Mouse (Mus musculus) mesoderm, embryonic 11.5 days (tissue): ENCODE measurements around the gene Sox21.

Experiments
- DNase-seq: peaks from one replicate; pipeline ENCODE4 v3.0.0-alpha.2; 2012; ENCODE audit warnings: low read depth, low spot score

Gene Sox21

DNA sequence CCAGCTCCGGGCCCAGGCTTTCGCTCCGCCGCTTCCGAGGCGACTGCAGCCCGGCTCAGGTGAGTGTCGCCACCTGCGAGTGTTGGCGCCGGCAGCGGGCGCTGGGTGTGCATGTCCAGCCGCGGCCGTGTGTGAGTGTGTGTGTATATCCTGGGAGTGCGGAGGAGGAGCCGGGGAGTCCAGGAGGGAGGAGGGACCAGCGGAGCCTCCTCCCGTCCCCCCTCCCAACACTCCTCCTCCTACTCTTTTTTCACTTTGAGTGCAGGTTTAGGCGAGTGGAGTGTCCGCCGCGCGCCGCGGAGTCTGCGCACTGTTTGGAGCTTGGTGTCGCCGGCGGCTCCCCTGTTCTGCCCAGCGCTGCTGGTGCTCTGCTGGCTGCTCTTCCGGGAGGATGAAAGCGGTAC, at the start of gene Sox21:
Gene Sox21 (minus strand): TSS at position 145 of the 404 bp plus-strand sequence.
- peak; percentile 77 for DNase-seq

- no peak for DNase-seq
Measured at GRCm38 (mm10) chr14:118286096-118286495, 49.3 kb upstream of the Sox21 start.

GRCm38 (mm10) chr14:118282917-118283316, 46.1 kb upstream of the Sox21 start:
- DNase-seq: no peak

DNA sequence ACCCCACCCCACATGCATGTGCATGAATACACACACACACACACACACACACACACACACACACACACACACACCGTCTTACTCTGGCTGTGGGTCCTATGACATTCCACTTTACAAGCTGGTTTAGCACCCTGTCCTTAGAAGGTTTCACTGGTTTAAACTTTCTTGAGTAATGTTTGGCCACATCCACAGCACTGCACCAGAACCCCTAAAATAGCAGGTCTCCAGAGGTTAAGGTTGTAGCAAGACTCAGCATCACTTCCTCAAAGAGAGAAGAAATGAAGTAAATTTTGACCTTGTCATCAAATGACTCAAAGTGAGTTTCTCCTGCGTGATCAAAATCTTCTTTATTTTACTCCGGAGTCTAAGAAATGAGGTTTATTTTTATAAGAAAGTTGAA, 45.4 kb upstream of the Sox21 start:
- no peak for DNase-seq

DNA sequence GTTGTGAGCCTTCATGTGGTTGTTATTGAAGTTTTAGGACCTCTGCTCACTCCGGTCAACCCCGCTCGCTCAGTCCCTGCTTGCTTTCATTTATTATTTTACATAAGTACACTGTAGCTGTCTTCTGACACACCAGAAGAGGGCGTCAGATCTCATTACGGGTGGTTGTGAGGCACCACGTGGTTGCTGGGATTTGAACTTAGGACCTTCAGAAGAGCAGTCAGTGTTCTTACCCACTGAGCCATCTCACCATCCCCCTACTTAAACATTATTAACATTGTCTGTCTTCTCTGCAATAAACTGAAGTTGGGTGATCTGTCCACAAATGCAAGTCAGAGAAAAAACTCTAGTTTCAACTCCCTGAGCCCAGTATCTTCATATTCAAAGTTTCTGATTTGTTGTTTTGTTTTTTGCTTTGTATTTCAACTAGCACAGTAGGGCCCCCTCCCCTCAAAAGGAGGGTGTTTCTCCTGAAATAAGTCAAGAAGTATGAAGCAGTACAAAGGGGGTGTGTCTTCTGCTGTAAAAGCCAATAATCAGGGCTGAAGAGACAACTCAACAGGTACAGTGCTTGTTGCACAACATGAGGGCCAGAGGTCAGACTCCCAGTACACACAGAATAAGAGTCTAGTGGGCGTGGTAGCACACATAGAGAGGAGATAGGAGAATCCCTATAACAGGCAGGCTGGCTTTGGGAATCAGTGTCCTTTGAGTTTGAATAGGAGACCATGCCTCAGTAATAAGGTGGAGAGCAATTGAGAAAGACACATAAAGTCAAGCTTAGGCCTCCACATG, 41.1 kb upstream of the Sox21 start:
- DNase-seq: no peak

DNA sequence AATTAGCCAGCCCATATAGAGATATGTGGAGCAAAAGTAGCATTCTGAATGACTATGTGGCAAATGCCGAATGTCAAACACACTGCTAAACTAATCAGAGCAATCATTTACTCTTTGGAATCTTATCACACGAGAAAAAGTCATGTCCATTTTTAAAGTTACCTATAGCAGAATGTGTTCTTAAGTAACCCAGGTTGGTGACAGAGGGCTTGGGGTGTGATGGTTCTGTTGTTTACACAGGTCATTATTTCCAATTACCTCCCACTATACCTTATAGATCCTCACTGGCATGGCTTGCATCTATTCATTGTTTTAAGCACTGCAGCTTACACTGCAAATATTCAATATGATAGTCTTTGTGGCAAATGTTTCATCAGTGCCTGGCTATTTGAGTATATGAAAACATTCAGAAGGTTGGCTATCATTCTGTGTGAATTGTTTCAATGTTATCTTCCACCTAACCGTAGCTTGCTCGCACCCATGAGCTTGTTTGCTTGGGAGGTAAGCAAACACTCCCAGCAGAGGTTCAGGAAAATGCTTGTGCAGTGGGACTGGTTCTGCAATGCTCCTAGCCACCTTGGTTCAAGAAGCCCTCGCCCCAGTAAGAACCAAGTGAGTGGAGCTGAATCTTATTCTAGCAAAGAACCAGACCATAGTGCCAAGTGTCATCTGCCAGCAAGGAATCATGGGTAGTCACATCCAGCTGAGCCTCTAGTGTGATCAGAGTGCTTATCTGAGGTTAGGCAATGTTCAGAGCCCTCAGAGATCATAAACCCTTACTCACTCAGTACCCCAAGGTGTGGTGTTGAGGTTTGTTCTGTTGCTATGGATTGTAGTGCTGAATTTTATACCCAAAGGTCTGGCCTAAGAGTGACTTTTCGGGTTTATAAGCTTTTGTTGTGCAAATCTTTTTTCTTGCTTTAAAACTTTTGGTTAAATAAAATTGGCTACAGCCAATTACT, 36.0 kb upstream of the Sox21 start:
- DNase-seq: no peak

- no peak for DNase-seq
Measured at GRCm38 (mm10) chr14:118268849-118269248, 32.0 kb upstream of the Sox21 start.

DNA sequence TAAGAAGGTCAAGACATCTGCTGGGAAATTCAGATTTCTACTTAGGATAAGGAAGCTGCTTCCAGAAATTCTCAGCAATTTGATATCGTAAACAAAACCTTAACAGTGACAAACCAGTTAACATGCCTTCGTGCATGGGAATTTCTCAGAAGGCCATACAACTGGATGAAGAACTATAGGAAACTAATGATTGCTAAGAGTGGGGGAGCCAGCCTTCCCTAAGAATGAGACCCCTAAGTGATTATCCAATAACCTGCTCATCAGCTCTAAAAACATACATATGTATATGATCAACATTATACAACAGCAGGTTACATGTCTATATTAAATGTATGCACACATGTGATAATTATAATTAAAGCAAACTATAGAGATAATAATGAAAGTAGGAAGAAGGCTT, 29.8 kb upstream of the Sox21 start, which contains the start of gene Gm9376:
Gene Gm9376 (plus strand): TSS at position 301 of the 400 bp plus-strand sequence.
- no peak for DNase-seq

DNA sequence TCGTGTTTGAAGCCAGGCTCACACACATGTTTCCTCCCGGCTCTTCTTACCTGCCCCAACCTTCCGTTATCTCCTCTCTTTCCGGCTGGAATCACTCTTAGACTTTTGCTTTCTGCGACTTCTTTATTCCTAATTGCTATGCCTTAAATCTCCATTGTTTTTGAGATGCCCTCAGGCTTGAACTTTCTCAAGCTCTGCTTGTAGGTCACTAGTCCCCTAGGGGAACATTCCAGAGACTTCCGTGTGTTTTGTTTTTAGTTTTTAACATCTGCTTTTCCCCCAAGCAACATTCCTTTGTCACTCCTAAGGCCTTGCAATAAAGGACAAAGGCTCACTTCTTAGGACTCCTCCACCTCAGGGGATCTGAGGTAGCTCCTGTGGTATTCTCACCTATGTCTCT, 16.6 kb upstream of the Sox21 start:
- DNase-seq: no peak

DNA sequence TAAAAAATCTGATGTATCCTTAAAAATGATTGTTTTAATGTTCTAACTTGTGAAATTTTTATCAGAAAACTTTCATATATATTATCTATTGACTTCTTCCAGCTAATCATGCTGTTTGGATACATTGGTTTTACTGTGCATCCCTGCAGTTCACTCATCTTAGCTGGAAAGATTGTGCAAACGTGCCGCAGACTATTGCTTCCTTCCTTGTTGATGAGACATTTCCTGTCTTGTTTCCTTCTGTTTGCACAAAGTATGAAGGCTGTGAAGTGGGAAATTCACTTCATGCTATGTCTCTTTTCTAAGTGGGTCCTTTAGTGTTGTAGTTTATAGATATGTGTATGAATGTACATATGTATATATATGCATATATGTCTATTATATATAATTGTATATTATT, 4.6 kb upstream of the Sox21 start:
- DNase-seq: no peak

DNA sequence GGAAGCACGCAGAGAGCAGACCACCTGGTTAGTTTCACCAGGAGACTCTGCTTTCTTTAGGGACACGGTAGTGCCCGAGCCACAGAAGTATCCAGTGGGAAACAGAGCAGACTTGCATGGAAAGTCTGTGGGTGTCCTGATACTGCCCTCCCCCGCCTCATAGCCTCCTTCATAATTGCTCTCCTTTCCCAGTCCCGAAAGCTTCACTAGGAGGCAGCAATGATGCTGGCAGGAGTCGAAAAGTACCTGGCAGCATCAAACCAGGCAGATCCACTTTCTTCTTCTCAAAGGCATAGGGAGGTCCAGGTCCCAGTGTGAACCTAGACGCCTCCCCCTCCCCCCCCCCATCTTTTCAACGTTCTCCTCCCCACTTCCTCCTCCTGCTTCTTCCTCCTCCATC, 2.5 kb upstream of the Sox21 start:
- no peak for DNase-seq

DNA sequence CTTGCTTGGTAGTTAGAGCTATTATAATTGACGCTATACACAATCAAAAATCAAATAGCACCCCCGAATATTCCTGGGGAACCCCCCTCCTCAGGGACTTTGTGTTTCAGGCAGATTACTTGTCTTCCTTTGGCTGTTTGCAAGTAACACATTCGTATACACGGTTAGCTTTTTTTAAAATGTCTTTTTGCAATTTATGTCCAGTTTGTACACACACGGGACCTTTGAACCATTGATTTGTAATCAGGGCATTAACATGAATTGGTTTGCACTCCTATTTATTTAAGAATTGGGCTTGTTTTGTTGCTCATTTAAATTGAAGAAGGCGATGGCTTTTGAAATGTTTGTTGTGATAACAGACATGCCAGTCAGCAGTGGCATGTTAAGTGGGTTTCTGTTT, 956 bp upstream of the Sox21 start:
- no peak for DNase-seq

- DNase-seq: peak; percentile 64
Measured at GRCm38 (mm10) chr14:118235973-118236885, 601 bp downstream of the Sox21 start.

GRCm38 (mm10) chr14:118235361-118235972, 1.4 kb downstream of the Sox21 start:
- peak; percentile 45 for DNase-seq

GRCm38 (mm10) chr14:118234541-118235210, 2.2 kb downstream of the Sox21 start:
- peak; percentile 41 for DNase-seq

GRCm38 (mm10) chr14:118233786-118234540, 2.9 kb downstream of the Sox21 start:
- DNase-seq: no peak

DNA sequence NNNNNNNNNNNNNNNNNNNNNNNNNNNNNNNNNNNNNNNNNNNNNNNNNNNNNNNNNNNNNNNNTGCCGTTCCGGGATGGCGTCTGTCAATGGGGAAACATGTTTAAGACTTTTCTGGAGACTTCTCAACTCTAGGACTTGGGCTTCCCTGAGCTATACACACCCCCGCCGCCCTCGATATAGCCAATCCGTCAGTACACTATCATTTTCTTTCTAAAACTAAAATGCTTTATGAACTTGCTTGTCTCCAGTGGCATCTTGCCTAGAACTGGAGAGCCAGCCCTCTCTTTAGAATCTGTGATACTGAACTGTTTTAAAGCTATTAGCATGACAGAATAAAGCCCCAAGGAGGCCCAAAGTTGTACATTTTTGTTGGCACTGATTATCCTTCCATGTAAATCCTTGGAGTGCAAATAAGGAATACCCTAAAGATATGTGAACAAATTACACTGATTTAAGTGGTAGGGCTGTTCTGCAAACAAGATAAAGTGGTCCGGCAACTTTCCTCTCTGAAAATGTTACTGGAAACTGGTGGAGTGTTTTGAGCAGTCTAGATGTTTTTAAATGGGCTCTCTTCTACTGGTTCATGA, 4.4 kb downstream of the Sox21 start:
- peak; percentile 30 for DNase-seq

GRCm38 (mm10) chr14:118226471-118227155, 10.2 kb downstream of the Sox21 start:
- peak; percentile 34 for DNase-seq

DNA sequence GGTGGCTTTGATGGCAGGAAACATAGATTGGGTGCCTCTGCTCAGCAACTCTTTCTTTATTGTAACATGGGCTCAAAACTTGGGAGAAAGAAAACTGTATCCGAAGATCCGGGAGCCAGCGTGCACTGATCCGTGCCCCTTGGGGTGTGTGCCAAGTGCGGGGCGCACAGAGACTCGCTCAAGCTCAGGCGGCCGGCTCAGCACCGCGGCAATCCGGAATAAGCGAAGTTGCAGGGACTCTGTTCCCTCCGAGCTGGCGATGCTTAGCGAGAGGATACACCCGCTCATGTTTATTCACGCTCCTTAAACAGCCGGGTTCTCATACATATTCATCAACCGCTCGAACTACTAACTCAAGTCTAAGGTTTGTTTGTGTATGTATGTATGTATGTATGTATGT, 10.9 kb downstream of the Sox21 start:
- peak; percentile 64 for DNase-seq
